Mouse (Mus musculus): ENCODE results near the gene Man1a2. TPM values are rescaled to one million over a fixed set of nuclear protein-coding genes. Genes with fewer than 3 reads are reported as not detected.

Gene Man1a2
- polyA plus RNA-seq, 1 experiment from 2014 or later, result 74.4 TPM

GRCm38 (mm10) chr3:100678951-100679570 is 6.2 kb downstream of the Man1a2 start:
- Histone ChIP-seq H3K4me1 (ENCODE audit: insufficient read depth, low read depth, low read length) (peaks cover 9% of the 10 kb centered on the region; the same call in 1 of the 2 replicates), H3K9me3 (ENCODE audit: low read length) (no peaks in the 10 kb centered on the region), H3K27ac (ENCODE audit: low read length) (no peak overlapping the region), H3K27me3 (replicated peaks; ENCODE audit: insufficient read depth, low read length) (no peaks in the 10 kb centered on the region), H3K4me3 (ENCODE audit: low read depth, low read length) (no peak overlapping the region), H3K36me3 (ENCODE audit: insufficient read depth, low read length) (no peaks in the 10 kb centered on the region), H3K9ac (replicated peaks; ENCODE audit: low read depth) (no peak overlapping the region), H3K4me2 (replicated peaks; ENCODE audit: low read depth, low read length) (no peak overlapping the region)
- DNase-seq (ENCODE audit: low spot score) (no peak), ATAC-seq (no peak)
- WGBS, result 64% methylated on average over 6 of the region's 6 CpGs
- TF ChIP-seq EP300 (IDR thresholded peaks at IDR 0.05), result no peak
- no peak for TF ChIP-seq CTCF (IDR thresholded peaks at IDR 0.05)

GRCm38 (mm10) chr3:100675146-100675545 is 10.2 kb downstream of the Man1a2 start:
- H3K4me3 ChIP-seq (ENCODE audit: low read depth, low read length), result no peak overlapping the region
- no peaks in the 10 kb centered on the region for H3K27me3 ChIP-seq (replicated peaks; ENCODE audit: insufficient read depth, low read length)
- H3K27ac ChIP-seq (ENCODE audit: low read length), result no peak overlapping the region
- ATAC-seq (no peak), DNase-seq (ENCODE audit: low spot score) (no peak)
- WGBS, result 75% methylated on average over 4 of the region's 4 CpGs
- H3K9ac ChIP-seq (replicated peaks; ENCODE audit: low read depth), result no peak overlapping the region
- H3K4me1 ChIP-seq (ENCODE audit: insufficient read depth, low read depth, low read length), result no peaks in the 10 kb centered on the region; the same call in 1 of the 2 replicates
- TF ChIP-seq EP300 (IDR thresholded peaks at IDR 0.05) (no peak), CTCF (IDR thresholded peaks at IDR 0.05) (no peak)
- no peaks in the 10 kb centered on the region for H3K9me3 ChIP-seq (ENCODE audit: low read length)
- no peak overlapping the region for H3K4me2 ChIP-seq (replicated peaks; ENCODE audit: low read depth, low read length)
- no peaks in the 10 kb centered on the region for H3K36me3 ChIP-seq (ENCODE audit: insufficient read depth, low read length)

- Histone ChIP-seq H3K4me3 (ENCODE audit: low read depth, low read length) (no peak overlapping the region), H3K4me2 (replicated peaks; ENCODE audit: low read depth, low read length) (no peak overlapping the region), H3K9me3 (ENCODE audit: low read length) (no peaks in the 10 kb centered on the region), H3K9ac (replicated peaks; ENCODE audit: low read depth) (no peak overlapping the region), H3K4me1 (ENCODE audit: insufficient read depth, low read depth, low read length) (no peaks in the 10 kb centered on the region), H3K27ac (ENCODE audit: low read length) (no peak overlapping the region), H3K36me3 (ENCODE audit: insufficient read depth, low read length) (no peaks in the 10 kb centered on the region), H3K27me3 (replicated peaks; ENCODE audit: insufficient read depth, low read length) (no peaks in the 10 kb centered on the region)
- TF ChIP-seq CTCF (IDR thresholded peaks at IDR 0.05), result no peak
- no peak for TF ChIP-seq EP300 (IDR thresholded peaks at IDR 0.05)
- no peak for DNase-seq (ENCODE audit: low spot score)
- 87% methylated on average over 2 of the region's 2 CpGs for WGBS
- ATAC-seq, result no peak
These were observed 14.9 kb downstream of the Man1a2 start for GRCm38 (mm10) chr3:100670412-100670811.

GRCm38 (mm10) chr3:100653291-100653690 is 32.0 kb downstream of the Man1a2 start:
- ATAC-seq (no peak), DNase-seq (ENCODE audit: low spot score) (no peak)
- Histone ChIP-seq H3K4me1 (ENCODE audit: insufficient read depth, low read depth, low read length) (no peaks in the 10 kb centered on the region), H3K4me2 (replicated peaks; ENCODE audit: low read depth, low read length) (no peak overlapping the region), H3K4me3 (ENCODE audit: low read depth, low read length) (no peak overlapping the region), H3K36me3 (ENCODE audit: insufficient read depth, low read length) (no peaks in the 10 kb centered on the region), H3K9me3 (ENCODE audit: low read length) (no peaks in the 10 kb centered on the region), H3K9ac (replicated peaks; ENCODE audit: low read depth) (no peak overlapping the region), H3K27me3 (replicated peaks; ENCODE audit: insufficient read depth, low read length) (no peaks in the 10 kb centered on the region), H3K27ac (ENCODE audit: low read length) (no peak overlapping the region)
- 82% methylated on average over 1 of the region's 1 CpGs for WGBS
- TF ChIP-seq CTCF (IDR thresholded peaks at IDR 0.05), result no peak
- no peak for TF ChIP-seq EP300 (IDR thresholded peaks at IDR 0.05)

- Histone ChIP-seq H3K4me1 (ENCODE audit: insufficient read depth, low read depth, low read length) (no peaks in the 10 kb centered on the region), H3K27ac (ENCODE audit: low read length) (no peak overlapping the region), H3K9ac (replicated peaks; ENCODE audit: low read depth) (no peak overlapping the region), H3K27me3 (replicated peaks; ENCODE audit: insufficient read depth, low read length) (no peaks in the 10 kb centered on the region), H3K36me3 (ENCODE audit: insufficient read depth, low read length) (no peaks in the 10 kb centered on the region; the same call in 1 of the 2 replicates), H3K9me3 (ENCODE audit: low read length) (no peaks in the 10 kb centered on the region), H3K4me3 (ENCODE audit: low read depth, low read length) (no peak overlapping the region), H3K4me2 (replicated peaks; ENCODE audit: low read depth, low read length) (no peak overlapping the region)
- no peak for TF ChIP-seq EP300 (IDR thresholded peaks at IDR 0.05)
- no peak for TF ChIP-seq CTCF (IDR thresholded peaks at IDR 0.05)
- ATAC-seq, result no peak
- no peak for DNase-seq (ENCODE audit: low spot score)
- 92% methylated on average over 8 of the region's 8 CpGs for WGBS
These were observed 43.7 kb downstream of the Man1a2 start for GRCm38 (mm10) chr3:100641581-100641980.

- Histone ChIP-seq H3K27me3 (replicated peaks; ENCODE audit: insufficient read depth, low read length) (no peaks in the 10 kb centered on the region), H3K4me2 (replicated peaks; ENCODE audit: low read depth, low read length) (no peak overlapping the region), H3K9me3 (ENCODE audit: low read length) (no peaks in the 10 kb centered on the region), H3K9ac (replicated peaks; ENCODE audit: low read depth) (no peak overlapping the region), H3K4me1 (ENCODE audit: insufficient read depth, low read depth, low read length) (no peaks in the 10 kb centered on the region), H3K4me3 (ENCODE audit: low read depth, low read length) (no peak overlapping the region), H3K27ac (ENCODE audit: low read length) (no peak overlapping the region), H3K36me3 (ENCODE audit: insufficient read depth, low read length) (no peaks in the 10 kb centered on the region)
- TF ChIP-seq EP300 (IDR thresholded peaks at IDR 0.05), result no peak
- no peak for TF ChIP-seq CTCF (IDR thresholded peaks at IDR 0.05)
- 79% methylated on average over 2 of the region's 2 CpGs for WGBS
- DNase-seq (ENCODE audit: low spot score) (no peak), ATAC-seq (no peak)
These were observed 49.0 kb downstream of the Man1a2 start for GRCm38 (mm10) chr3:100636255-100636654.
